Mouse (Mus musculus) limb, embryonic 11.5 days (tissue): Measurements from ENCODE around the gene Stxbp1. TPM values are rescaled to one million over a fixed set of nuclear protein-coding genes. Genes with fewer than 3 reads are reported as not detected.

Source experiments
- ATAC-seq: fragments of 200-750 bp; cut with Nextera tagmentation; 2 replicates; pipeline ENCODE4 v1.8.0; 2017; ENCODE audit warnings: low read depth; ENCODE audit not compliant: insufficient number of reproducible peaks, low FRiP score, low TSS enrichment
- DNase-seq: peaks from one replicate; pipeline ENCODE4 v3.0.0-alpha.2; 2015; ENCODE audit warnings: low spot score
- H3K27ac ChIP-seq: fragments of 300-500 bp; sonication (generic); replicated peaks from 2 replicates; pipeline ENCODE4 v1.5.1; 2014; ENCODE audit warnings: low read depth, mild to moderate bottlenecking, low read length
- H3K27me3 ChIP-seq: fragments of 300-500 bp; sonication (generic); 2 replicates; pipeline ENCODE4 v1.6.1; 2014; ENCODE audit warnings: mild to moderate bottlenecking, low read length, mixed read lengths; ENCODE audit not compliant: control insufficient read depth, insufficient read depth
- H3K36me3 ChIP-seq: fragments of 300-500 bp; sonication (generic); 2 replicates; pipeline ENCODE4 v1.6.1; 2014; ENCODE audit warnings: mild to moderate bottlenecking, low read length, moderate library complexity, mixed read lengths; ENCODE audit not compliant: control insufficient read depth, insufficient read depth
- H3K4me1 ChIP-seq: fragments of 300-500 bp; sonication (generic); 2 replicates; pipeline ENCODE4 v1.6.1; 2014; ENCODE audit warnings: low read length, mixed read lengths; ENCODE audit not compliant: control insufficient read depth, insufficient read depth
- H3K4me2 ChIP-seq: fragments of 300-500 bp; sonication (generic); 2 replicates; pipeline ENCODE4 v1.6.1; 2014; ENCODE audit warnings: low read depth, mild to moderate bottlenecking, moderate library complexity; ENCODE audit not compliant: severe bottlenecking
- H3K4me3 ChIP-seq: fragments of 300-500 bp; sonication (generic); 2 replicates; pipeline ENCODE4 v1.5.1; 2014; ENCODE audit warnings: low read depth, low read length
- H3K9ac ChIP-seq: fragments of 300-500 bp; sonication (generic); 2 replicates; pipeline ENCODE4 v1.6.1; 2014; ENCODE audit warnings: mild to moderate bottlenecking, low read length
- H3K9me3 ChIP-seq: fragments of 300-500 bp; sonication (generic); 2 replicates; pipeline ENCODE4 v1.6.1; 2016; ENCODE audit warnings: low read length; ENCODE audit not compliant: control insufficient read depth
- WGBS: fragments of 180-500 bp; shearing (Covaris S2); extraction: QIAGEN DNeasy Blood & Tissue Kit; methylation state at CpG from one replicate; pipeline ENCODE4 v1.1.7; 2014; 5-methylcytosine and 5-hydroxymethylcytosine counted together
- polyA plus RNA-seq: library from polyadenylated mRNA; unstranded; fragments of >200 nt; fragmentation: Nextera tagmentation; extraction: Ambion mirVana; gene quantifications from 2 replicates; pipeline ENCODE4 v1.2.1, GENCODE M21; 2014

Gene Stxbp1
- polyA plus RNA-seq, 1 experiment from 2014 or later, result 15.2 TPM

- no peak overlapping the region for H3K9ac ChIP-seq
- H3K4me1 ChIP-seq, result no peaks in the 10 kb centered on the region
Observed at GRCm38 (mm10) chr2:32867354-32867753, 20.3 kb upstream of the Stxbp1 start.

GRCm38 (mm10) chr2:32864755-32865154 lies 17.7 kb upstream of the Stxbp1 start:
- ATAC-seq (no peak), DNase-seq (no peak)
- H3K36me3 ChIP-seq, result no peaks in the 10 kb centered on the region

More at GRCm38 (mm10) chr2:32867354-32867753, 20.3 kb upstream of the Stxbp1 start:
- H3K4me2 ChIP-seq, result no peak overlapping the region
- DNase-seq, result no peak
- no peaks in the 10 kb centered on the region for H3K9me3 ChIP-seq
- no peak for ATAC-seq
- no peaks in the 10 kb centered on the region for H3K27me3 ChIP-seq
- H3K27ac ChIP-seq, result no peak overlapping the region
- H3K36me3 ChIP-seq, result no peaks in the 10 kb centered on the region
- 82% methylated on average over 4 of the region's 4 CpGs for WGBS
- no peak overlapping the region for H3K4me3 ChIP-seq

GRCm38 (mm10) chr2:32863317-32863716 lies 16.3 kb upstream of the Stxbp1 start:
- H3K27ac ChIP-seq, result no peak overlapping the region
- H3K4me2 ChIP-seq, result no peak overlapping the region
- no peaks in the 10 kb centered on the region for H3K27me3 ChIP-seq
- no peaks in the 10 kb centered on the region for H3K9me3 ChIP-seq
- 89% methylated on average over 3 of the region's 3 CpGs for WGBS
- H3K4me1 ChIP-seq, result no peaks in the 10 kb centered on the region
- H3K4me3 ChIP-seq, result no peak overlapping the region
- no peak overlapping the region for H3K9ac ChIP-seq
- no peak for DNase-seq
- ATAC-seq, result no peak
- no peaks in the 10 kb centered on the region for H3K36me3 ChIP-seq

More at GRCm38 (mm10) chr2:32864755-32865154, 17.7 kb upstream of the Stxbp1 start:
- H3K4me1 ChIP-seq, result no peaks in the 10 kb centered on the region
- H3K4me3 ChIP-seq, result no peak overlapping the region
- no peaks in the 10 kb centered on the region for H3K9me3 ChIP-seq
- no peaks in the 10 kb centered on the region for H3K27me3 ChIP-seq
- H3K27ac ChIP-seq, result no peak overlapping the region
- H3K4me2 ChIP-seq, result no peak overlapping the region
- no peak overlapping the region for H3K9ac ChIP-seq
- 60% methylated on average over 2 of the region's 2 CpGs for WGBS

GRCm38 (mm10) chr2:32860799-32861198 lies 13.8 kb upstream of the Stxbp1 start:
- ATAC-seq (no peak), DNase-seq (no peak)
- Histone ChIP-seq H3K4me2 (no peak overlapping the region), H3K4me3 (no peak overlapping the region), H3K27me3 (no peaks in the 10 kb centered on the region), H3K27ac (no peak overlapping the region), H3K4me1 (no peaks in the 10 kb centered on the region), H3K9ac (no peak overlapping the region), H3K9me3 (no peaks in the 10 kb centered on the region), H3K36me3 (no peaks in the 10 kb centered on the region)
- 82% methylated on average over 8 of the region's 8 CpGs for WGBS

GRCm38 (mm10) chr2:32859622-32860012 lies 12.6 kb upstream of the Stxbp1 start:
- no peak overlapping the region for H3K27ac ChIP-seq
- WGBS, result 84% methylated on average over 5 of the region's 5 CpGs
- H3K9me3 ChIP-seq, result no peaks in the 10 kb centered on the region
- no peak for ATAC-seq
- H3K4me3 ChIP-seq, result no peak overlapping the region
- DNase-seq, result no peak
- no peaks in the 10 kb centered on the region for H3K4me1 ChIP-seq
- no peak overlapping the region for H3K9ac ChIP-seq
- no peak overlapping the region for H3K4me2 ChIP-seq
- no peaks in the 10 kb centered on the region for H3K27me3 ChIP-seq
- no peaks in the 10 kb centered on the region for H3K36me3 ChIP-seq

GRCm38 (mm10) chr2:32859010-32859621 lies 12.1 kb upstream of the Stxbp1 start:
- no peak overlapping the region for H3K4me3 ChIP-seq
- no peak overlapping the region for H3K9ac ChIP-seq
- H3K4me1 ChIP-seq, result no peaks in the 10 kb centered on the region
- no peak overlapping the region for H3K27ac ChIP-seq
- ATAC-seq, result no peak; the same call in 1 of the 2 replicates
- peak; percentile 82 for DNase-seq
- no peaks in the 10 kb centered on the region for H3K36me3 ChIP-seq
- H3K27me3 ChIP-seq, result no peaks in the 10 kb centered on the region
- no peak overlapping the region for H3K4me2 ChIP-seq
- no peaks in the 10 kb centered on the region for H3K9me3 ChIP-seq
- 39% methylated on average over 10 of the region's 10 CpGs for WGBS

GRCm38 (mm10) chr2:32857584-32857983 lies 10.5 kb upstream of the Stxbp1 start:
- Histone ChIP-seq H3K4me3 (no peak overlapping the region), H3K27me3 (no peaks in the 10 kb centered on the region), H3K4me2 (no peak overlapping the region), H3K9ac (no peak overlapping the region), H3K27ac (no peak overlapping the region), H3K4me1 (no peaks in the 10 kb centered on the region), H3K9me3 (no peaks in the 10 kb centered on the region), H3K36me3 (no peaks in the 10 kb centered on the region)
- ATAC-seq, result no peak; the same call in 1 of the 2 replicates
- peak; percentile 91 for DNase-seq
- WGBS, result under 1% methylated on average over 7 of the region's 7 CpGs

GRCm38 (mm10) chr2:32855790-32856465 lies 8.9 kb upstream of the Stxbp1 start:
- H3K4me1 ChIP-seq, result no peaks in the 10 kb centered on the region
- ATAC-seq, result no peak
- no peak overlapping the region for H3K4me3 ChIP-seq
- no peak for DNase-seq
- no peak overlapping the region; the same call in 1 of the 2 replicates for H3K4me2 ChIP-seq
- WGBS, result 57% methylated on average over 5 of the region's 5 CpGs
- H3K9me3 ChIP-seq, result no peaks in the 10 kb centered on the region
- H3K27ac ChIP-seq, result no peak overlapping the region
- H3K27me3 ChIP-seq, result 0 out of 2 replicates have a peak, but pooled peaks cover 3% of the 10 kb centered on the region
- H3K36me3 ChIP-seq, result no peaks in the 10 kb centered on the region
- no peak overlapping the region for H3K9ac ChIP-seq
